Mouse (Mus musculus) spleen, adult 12 weeks (tissue): ENCODE measurements around the gene Frmd7.

Source experiments
- DNase-seq: peaks from one replicate; pipeline ENCODE4 v3.0.0; 2022; ENCODE audit warnings: low spot score

Gene Frmd7

DNA sequence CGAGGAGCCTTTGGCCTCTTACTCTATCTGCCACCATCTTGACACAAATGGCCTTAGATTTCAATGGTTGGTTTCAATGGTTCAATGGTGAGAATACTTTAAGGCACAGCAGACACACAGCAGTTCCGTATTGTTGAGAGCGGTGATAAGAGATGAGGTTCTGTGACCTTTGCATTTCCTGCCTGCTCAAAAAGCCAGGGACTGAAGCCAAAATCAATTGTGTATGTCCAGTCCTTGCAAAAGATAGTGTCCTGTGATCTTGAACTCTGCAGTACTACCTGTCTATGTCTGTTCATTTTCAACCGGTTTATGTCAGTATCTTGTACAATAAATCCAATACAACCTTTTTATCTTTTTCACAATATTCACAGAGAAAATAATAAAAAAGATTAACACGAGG, 77.8 kb downstream of the Frmd7 start:
- DNase-seq = no peak

GRCm38 (mm10) chrX:50863771-50864170, 78.7 kb downstream of the Frmd7 start:
- DNase-seq = no peak

GRCm38 (mm10) chrX:50850428-50851184, 91.9 kb downstream of the Frmd7 start:
- DNase-seq = no peak
